Mouse (Mus musculus) splenic B cell, adult 2 months (primary cell): ENCODE measurements around the gene 1700024G13Rik.
"Not testable (repeated sequence)": the region's sequence is repeated elsewhere in the genome, so short reads cannot be mapped to it uniquely, and the experiment has no call there.

ENCODE experiments used
- DNase-seq: peaks from one replicate; pipeline ENCODE4 v3.0.0-alpha.2; 2011; ENCODE audit warnings: low read depth, low spot score
- H3K27me3 ChIP-seq: 2 replicates; pipeline ENCODE4 v1.6.1; 2012; ENCODE audit warnings: mild to moderate bottlenecking, low read length, moderate library complexity, mixed read lengths; ENCODE audit not compliant: control insufficient read depth, poor library complexity, insufficient read depth, severe bottlenecking
- H3K36me3 ChIP-seq: 2 replicates; pipeline ENCODE4 v1.6.1; 2012; ENCODE audit warnings: mild to moderate bottlenecking, low read length, moderate library complexity, mixed read lengths; ENCODE audit not compliant: control insufficient read depth, poor library complexity, insufficient read depth, severe bottlenecking

The 1700024G13Rik gene

DNA sequence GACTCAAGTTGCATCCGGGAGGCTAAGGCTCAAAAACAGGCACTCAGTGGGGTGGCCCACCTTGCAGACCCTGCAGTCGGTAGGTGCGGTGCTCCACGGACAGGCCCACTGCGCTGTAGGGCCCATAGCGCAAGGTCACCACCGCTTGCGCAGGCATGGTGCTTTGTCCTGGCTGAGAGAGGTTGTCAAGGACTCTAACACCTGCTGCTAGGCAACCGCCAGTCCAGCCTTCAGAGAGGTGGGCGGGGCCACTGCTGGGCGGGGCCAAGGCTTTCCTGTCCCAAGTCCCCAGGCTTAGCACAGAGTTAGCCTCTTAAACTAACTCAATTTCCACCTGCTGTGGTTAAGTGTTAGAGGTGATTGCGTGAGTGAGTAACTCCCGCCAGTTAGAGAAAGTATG, at the start of gene 1700024G13Rik:
Gene 1700024G13Rik, minus strand, starts transcription at position 196 of the 400 bp plus-strand sequence.
- no peaks in the 10 kb centered on the region for H3K27me3 ChIP-seq
- no peaks in the 10 kb centered on the region for H3K36me3 ChIP-seq
- peak; percentile 6 for DNase-seq

DNA sequence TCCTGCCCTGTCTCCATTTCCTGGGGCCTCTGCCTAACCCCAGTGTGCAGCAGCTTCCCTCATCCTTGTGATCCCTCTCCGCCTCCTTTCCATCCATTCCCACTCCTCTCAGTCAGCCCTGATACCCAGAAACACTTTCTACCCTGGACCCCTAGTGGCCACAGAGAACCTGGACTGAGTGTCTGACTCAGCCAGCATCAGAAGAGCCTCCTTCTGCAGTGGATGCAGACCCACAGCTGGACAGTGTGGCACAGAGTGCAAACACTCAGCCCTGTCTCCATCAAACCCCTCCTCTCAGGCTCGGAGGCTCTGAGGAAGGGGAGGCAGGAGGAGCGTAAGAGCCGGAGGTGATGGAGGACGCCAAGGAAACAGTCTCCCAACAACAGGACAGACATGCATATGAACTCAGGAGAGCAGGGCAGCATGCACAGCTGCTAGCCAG, 49.2 kb upstream of the 1700024G13Rik start:
- H3K27me3 ChIP-seq: no peaks in the 10 kb centered on the region
- no peaks in the 10 kb centered on the region for H3K36me3 ChIP-seq
- no peak for DNase-seq

DNA sequence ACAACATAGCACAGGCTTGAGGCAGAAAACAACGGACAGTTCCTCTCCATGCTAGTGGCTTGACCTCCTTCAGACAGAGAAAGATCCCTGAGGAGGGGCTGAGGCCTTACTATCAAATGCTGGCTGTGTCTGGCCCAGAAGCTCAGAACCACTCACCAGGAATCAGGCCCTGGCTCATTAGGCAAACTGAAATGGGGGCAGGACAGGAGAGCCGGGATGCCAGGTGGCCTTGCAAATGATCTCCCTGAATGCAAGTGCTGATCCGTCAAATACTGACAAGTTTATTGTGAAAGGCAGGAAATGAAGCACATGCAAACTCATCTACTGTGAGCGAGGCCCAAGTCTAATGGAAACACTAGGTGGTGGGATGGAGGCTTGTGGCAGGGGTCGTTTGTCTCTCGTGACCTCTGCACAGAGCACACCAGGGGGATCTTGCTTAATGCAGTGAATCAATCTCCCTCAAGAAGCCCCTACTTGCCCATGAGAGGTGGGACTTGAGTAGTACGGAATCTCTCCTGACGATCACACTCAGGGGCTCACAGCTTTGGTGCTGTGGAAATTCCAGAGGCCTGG, 40.9 kb upstream of the 1700024G13Rik start:
- Histone ChIP-seq H3K27me3 (no peaks in the 10 kb centered on the region), H3K36me3 (no peaks in the 10 kb centered on the region)
- DNase-seq: no peak

DNA sequence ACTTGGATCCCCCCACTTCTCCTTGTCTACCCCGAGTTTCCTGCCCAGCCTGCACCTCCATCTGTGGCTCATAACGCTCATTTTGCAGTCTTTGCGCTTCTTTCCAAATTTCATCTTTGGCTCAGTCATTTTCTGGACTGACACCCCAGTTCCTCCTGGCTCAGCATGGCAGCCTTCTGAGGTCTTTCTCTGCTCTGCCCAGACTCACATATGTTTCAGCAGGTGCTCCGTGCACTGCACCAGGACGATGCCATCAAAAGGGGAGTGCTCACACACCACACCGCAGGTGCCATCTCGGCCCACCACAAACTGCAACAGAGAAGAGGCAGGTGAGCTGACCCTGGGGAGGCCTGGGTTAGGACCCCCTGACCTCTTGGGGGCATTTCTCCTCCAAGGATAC, 35.8 kb upstream of the 1700024G13Rik start:
- Histone ChIP-seq H3K36me3 (no peaks in the 10 kb centered on the region), H3K27me3 (no peaks in the 10 kb centered on the region)
- DNase-seq: no peak

DNA sequence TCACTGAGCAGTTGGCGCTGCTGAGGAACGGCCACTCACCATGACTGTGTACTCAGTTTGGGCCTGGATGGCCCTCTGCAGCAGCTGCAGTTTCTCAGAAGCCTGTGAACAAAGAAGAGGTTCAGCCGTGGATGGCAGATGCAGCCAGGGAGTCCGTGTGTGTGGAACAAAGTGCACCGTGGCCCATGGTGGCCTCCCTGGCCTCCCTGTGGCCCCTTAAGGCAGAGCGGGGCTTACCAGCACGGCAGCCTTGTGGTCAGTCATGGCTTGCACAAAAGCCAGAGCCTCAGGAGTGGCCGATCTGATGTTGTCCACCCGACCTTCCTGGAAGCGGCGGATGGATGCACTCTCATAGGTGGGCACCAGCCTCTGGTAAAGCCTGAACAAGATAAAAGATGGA, 30.6 kb upstream of the 1700024G13Rik start:
- no peak for DNase-seq
- Histone ChIP-seq H3K27me3 (no peaks in the 10 kb centered on the region), H3K36me3 (no peaks in the 10 kb centered on the region)

DNA sequence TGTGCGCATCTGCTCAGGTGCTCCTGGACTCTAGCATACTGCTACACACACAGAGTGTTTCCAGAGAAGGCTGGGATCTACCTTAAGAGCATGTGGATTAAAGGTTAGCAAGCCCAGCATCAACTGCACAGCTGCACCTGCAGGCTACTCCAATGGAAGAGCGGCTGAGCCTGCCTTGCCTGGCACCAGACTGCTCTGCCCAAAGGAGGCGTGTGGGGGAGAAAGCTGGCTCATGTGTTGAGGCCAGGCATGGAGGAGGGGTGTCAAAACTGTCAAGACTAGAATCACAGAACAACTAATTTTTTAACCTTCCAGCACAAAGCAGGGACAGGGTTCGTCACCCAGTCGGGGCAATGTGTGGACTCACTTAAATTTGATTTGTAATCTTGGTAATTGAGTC, 23.9 kb upstream of the 1700024G13Rik start:
- H3K27me3 ChIP-seq: no peaks in the 10 kb centered on the region
- H3K36me3 ChIP-seq: no peaks in the 10 kb centered on the region
- DNase-seq: no peak

DNA sequence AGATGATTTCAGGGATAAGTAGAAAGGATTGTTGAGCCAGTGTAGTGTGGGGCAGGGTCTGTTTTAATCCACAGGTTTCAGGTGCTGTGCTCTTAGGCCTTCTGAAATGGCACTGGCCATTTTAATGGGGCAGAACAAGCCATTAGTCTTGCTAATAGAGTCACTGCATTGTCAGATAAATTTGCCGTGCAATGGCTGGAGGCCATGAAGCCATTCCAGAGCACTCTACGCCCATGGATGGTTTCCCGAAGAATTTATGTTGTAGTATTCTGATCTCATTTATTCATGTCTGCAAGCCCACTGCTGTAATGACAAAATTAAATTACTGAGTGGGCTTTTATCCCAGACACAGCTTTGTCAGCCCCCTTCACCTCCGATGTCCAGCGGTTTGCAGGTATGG, 21.9 kb upstream of the 1700024G13Rik start:
- no peaks in the 10 kb centered on the region for H3K36me3 ChIP-seq
- H3K27me3 ChIP-seq: no peaks in the 10 kb centered on the region
- no peak for DNase-seq

DNA sequence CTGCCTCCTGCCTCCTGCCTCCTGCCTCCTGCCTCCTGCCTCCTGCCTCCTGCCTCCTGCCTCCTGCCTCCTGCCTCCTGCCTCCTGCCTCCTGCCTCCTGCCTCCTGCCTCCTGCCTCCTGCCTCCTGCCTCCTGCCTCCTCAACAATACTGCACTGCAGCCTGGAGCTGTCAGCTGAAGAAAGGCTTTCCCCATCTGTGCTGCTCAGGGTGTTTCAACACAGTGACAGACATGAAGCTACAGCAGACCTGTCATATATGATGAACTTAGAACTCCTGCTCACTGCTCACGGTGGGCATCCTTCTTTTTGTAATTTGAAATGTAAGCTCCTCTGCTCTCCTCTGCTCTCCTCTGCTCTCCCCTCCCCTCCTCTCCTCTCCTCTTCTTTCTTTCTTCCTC, 17.2 kb upstream of the 1700024G13Rik start:
- not testable (repeated sequence) for DNase-seq, H3K36me3 ChIP-seq, H3K27me3 ChIP-seq

DNA sequence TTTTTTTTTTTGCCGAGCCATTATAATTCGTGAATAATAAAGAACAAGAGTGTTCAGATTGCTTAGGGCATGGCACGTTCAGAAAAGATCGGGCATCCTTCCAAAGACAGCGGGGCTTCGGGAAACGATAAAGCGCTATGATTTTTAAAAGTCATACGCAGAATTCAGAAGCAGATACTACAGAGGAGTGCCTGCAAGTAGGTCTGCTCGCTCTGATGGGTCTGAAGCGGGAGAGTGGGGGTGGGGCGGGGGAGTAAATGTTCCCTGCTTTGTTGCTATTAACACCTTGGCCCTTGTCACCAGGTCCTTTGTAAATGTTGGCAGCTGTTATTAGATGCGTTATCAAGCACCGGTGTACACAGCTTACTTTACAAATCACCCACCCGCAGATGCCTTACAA, 6.6 kb downstream of the 1700024G13Rik start:
- H3K27me3 ChIP-seq: no peaks in the 10 kb centered on the region
- no peaks in the 10 kb centered on the region for H3K36me3 ChIP-seq
- DNase-seq: no peak

DNA sequence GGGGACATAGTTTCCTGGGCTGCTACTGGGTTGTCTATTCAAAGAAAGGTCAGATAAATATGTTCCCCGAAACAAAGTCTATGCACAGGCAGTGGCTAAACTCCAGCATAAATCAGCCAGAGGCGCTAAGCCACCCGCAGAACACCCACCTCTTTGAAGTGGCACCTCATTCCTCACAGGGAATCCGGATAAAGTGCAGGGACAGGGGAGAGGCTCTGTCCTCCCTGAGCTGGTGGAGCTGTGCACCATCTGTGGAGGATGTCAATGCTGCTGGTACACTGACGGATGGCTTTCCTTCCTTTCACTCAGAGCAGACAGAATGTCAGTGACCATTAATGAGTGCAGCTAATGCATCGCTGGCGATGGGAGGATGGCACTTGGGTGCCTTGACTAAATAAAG, 7.1 kb downstream of the 1700024G13Rik start:
- no peaks in the 10 kb centered on the region for H3K27me3 ChIP-seq
- no peak for DNase-seq
- no peaks in the 10 kb centered on the region for H3K36me3 ChIP-seq

DNA sequence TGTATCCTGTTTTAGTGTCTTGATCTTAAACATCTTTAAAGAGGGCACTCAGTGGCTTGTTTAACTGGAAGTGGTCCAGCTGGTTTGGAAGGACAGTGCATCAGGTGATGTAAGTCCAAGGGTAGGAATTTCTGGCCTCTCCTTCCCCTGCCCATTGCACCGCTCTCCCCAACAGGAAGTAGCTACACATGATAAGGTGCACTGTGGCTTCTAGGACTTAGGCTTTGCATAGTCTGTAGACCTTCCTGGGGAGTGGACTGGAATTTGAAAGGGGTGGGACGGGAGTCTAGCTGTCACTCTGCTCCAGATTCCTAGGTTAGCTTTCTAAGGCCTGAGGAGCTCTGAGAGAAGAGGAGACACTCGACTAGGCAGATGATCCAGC, 8.1 kb downstream of the 1700024G13Rik start:
- no peak for DNase-seq
- no peaks in the 10 kb centered on the region for H3K36me3 ChIP-seq

DNA sequence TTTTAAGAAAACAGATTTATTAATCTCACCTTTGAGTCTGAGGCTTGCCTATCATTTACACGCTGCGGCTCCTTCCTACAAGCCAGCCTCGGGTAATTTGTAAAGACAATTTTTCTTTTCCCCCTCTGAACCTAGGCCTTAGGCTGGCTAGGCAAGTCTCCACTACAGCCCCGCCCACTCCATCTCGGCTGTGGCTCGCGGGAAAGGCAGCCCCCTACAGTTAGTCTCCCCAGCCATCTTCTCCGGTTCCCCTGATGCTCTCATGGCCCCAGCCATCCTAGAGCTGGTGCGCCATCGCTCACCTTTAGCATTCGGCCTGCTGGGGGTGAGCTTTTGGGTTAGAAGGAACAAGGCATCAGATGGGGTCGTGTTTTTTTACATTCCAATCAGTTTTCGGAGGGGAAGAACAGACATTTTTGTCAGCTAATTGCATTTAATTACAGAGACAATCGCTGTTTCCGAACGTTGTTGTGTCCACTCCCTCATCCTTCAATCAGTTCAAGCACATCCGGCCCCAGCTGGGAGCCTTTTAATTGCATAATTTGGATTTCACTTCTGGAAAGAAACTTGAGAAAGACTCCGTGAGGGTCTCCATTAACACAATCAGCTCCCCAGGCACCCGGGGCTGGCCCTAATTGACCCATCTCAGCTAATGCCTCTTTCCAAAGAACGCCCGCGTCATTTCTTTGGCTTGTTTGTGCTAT, 8.6 kb downstream of the 1700024G13Rik start:
- H3K36me3 ChIP-seq: no peaks in the 10 kb centered on the region
- no peaks in the 10 kb centered on the region for H3K27me3 ChIP-seq
- no peak for DNase-seq

More for the DNA sequence above, 8.1 kb downstream of the 1700024G13Rik start:
- H3K27me3 ChIP-seq: no peaks in the 10 kb centered on the region

DNA sequence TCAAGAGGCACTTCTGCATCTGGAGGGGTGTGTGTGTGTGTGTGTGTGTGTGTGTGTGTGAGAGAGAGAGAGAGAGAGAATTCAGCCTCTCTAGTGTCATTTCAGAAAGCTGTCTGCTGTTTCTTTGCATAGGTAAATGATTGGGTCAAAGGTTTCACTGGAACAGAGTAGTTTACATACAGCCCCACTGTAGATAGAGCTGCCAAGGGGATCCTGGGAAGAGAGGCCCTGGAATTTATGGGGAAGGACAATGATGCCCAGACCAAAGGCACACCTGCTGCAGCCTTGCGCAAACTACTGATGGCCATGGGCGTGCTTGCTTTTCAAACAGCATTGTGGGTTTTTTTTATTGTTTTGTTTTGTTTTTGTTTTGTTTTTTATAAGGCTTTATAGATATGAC, 15.7 kb downstream of the 1700024G13Rik start:
- Histone ChIP-seq H3K27me3 (no peaks in the 10 kb centered on the region), H3K36me3 (no peaks in the 10 kb centered on the region)
- no peak for DNase-seq

DNA sequence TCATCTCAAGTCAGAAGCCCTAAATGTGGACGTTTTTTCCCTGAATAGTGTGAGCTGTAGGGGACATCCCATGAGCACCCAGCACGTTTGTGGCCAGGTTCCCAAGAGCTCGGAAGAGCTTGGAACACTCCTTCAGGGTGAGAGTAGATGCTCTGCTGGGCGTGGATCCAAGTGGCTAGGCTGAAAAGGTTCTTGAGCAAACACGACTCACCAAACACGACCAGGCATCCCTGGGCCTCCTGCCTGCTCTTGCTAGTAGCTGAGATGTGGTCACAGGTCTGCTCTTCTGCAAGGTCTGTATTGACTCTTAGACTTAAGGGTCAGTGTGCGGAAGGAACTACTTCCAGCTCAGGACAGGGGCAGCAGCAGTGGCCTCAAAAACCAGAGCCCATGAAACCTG, 18.4 kb downstream of the 1700024G13Rik start:
- H3K27me3 ChIP-seq: no peaks in the 10 kb centered on the region
- DNase-seq: no peak
- H3K36me3 ChIP-seq: no peaks in the 10 kb centered on the region

DNA sequence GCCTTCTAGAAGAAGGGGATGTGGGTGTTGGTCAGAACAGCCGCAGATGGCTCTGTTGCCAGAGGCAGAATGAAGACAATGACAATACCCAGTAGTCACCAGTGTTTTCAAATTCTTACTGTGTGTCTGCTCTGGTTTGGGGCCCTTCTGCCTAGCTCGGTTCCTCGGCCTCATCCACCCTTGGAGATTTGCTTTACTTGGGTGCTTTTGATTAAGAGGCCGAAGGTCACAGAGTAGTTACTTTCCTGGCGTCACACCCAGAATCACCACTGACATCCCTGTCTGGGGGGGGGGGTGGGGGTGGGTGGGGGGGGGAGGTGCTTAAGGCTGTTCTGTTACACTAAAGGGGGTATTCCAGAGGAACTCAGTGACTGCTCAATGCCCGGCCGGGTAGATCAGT, 23.8 kb downstream of the 1700024G13Rik start:
- Histone ChIP-seq H3K27me3 (no peaks in the 10 kb centered on the region), H3K36me3 (no peaks in the 10 kb centered on the region)
- DNase-seq: no peak
